ENCODE assay signal across 11 mouse cellular contexts in genomic region chr8:103235614-103236013, GRCm38 (mm10).
DNase-seq lines count a peak whose midpoint lies in the region; ATAC-seq lines count a peak whose summit lies in the region.
"Had no signal": no experiment of that assay in that cellular context is flagged by ENCODE, and none has a peak within 500 bp of the region (broad histone marks: within the 10 kb centered on the region; RNA-seq: fewer than 3 reads in every experiment).

No protein-coding gene starts in this region.

- peak; percentile 15 for DNase-seq in heart, adult 8-10 months (ENCODE audit: low spot score)
- peak; percentile 79 for DNase-seq in adipocyte (ENCODE audit: low spot score)
- peak; percentile 19 for DNase-seq in gastrocnemius, postnatal 14 days
- DNase-seq in midbrain, embryonic 14.5 days = no peak
- DNase-seq in Muller cell, postnatal 12 days (ENCODE audit: inconsistent ontology term) = no peak
- DNase-seq: B cell, adult 2 months had no signal

- no peaks in the 10 kb centered on the region for H3K36me3 ChIP-seq in heart, embryonic 12.5 days
- no peaks in the 10 kb centered on the region for H3K36me3 ChIP-seq in limb, embryonic 15.5 days
- no peaks in the 10 kb centered on the region for H3K36me3 ChIP-seq in midbrain, embryonic 14.5 days (ENCODE audit: control insufficient read depth, insufficient read depth, low read length)
- H3K36me3 ChIP-seq: neural tube, embryonic 13.5 days had no signal

- H3K4me2 ChIP-seq in heart, embryonic 12.5 days = no peak overlapping the region
- no peak overlapping the region for H3K4me2 ChIP-seq in limb, embryonic 15.5 days
- H3K4me2 ChIP-seq in midbrain, embryonic 14.5 days (ENCODE audit: low read length) = no peak overlapping the region
- H3K4me2 ChIP-seq: forebrain, embryonic 13.5 days; neural tube, embryonic 13.5 days had no signal

- ATAC-seq in heart, embryonic 12.5 days (ENCODE audit: insufficient number of reproducible peaks, low FRiP score) = no peak
- ATAC-seq in limb, embryonic 15.5 days (ENCODE audit: insufficient number of reproducible peaks, low FRiP score, low TSS enrichment, low read depth) = no peak
- ATAC-seq in midbrain, embryonic 14.5 days (ENCODE audit: low FRiP score, low TSS enrichment) = no peak
- ATAC-seq in inflammation-experienced regulatory T-cells, adult 6 months = no peak
- ATAC-seq: forebrain, embryonic 13.5 days had no signal

- no peak overlapping the region for H3K27ac ChIP-seq in heart, embryonic 12.5 days (ENCODE audit: poor library complexity, severe bottlenecking)
- H3K27ac ChIP-seq in limb, embryonic 15.5 days = peak overlapping the region; percentile 51
- H3K27ac ChIP-seq in midbrain, embryonic 14.5 days (replicated peaks; ENCODE audit: low read depth, low read length) = no peak overlapping the region
- H3K27ac ChIP-seq: forebrain, embryonic 13.5 days; neural tube, embryonic 13.5 days had no signal

- H3K9ac ChIP-seq in heart, embryonic 12.5 days = no peak overlapping the region
- H3K9ac ChIP-seq in limb, embryonic 15.5 days = no peak overlapping the region
- no peak overlapping the region for H3K9ac ChIP-seq in midbrain, embryonic 14.5 days (replicated peaks; ENCODE audit: low read length)
- H3K9ac ChIP-seq: forebrain, embryonic 13.5 days; neural tube, embryonic 13.5 days had no signal

- 26% methylated on average over 1 of the region's 1 CpGs for WGBS in heart, embryonic 12.5 days
- 14% methylated on average over 1 of the region's 1 CpGs for WGBS in limb, embryonic 15.5 days
- WGBS in midbrain, embryonic 14.5 days = 67% methylated on average over 1 of the region's 1 CpGs

- H3K4me3 ChIP-seq in heart, embryonic 12.5 days = no peak overlapping the region
- H3K4me3 ChIP-seq in limb, embryonic 15.5 days = no peak overlapping the region
- H3K4me3 ChIP-seq in midbrain, embryonic 14.5 days (replicated peaks; ENCODE audit: low read depth, low read length) = no peak overlapping the region
- H3K4me3 ChIP-seq: forebrain, embryonic 13.5 days; neural tube, embryonic 13.5 days had no signal

- intact Hi-C loops in gastrocnemius, postnatal 14 days (cut with DNase I; ENCODE audit: low total_unique reads) = no loop called here

- no peaks in the 10 kb centered on the region for H3K9me3 ChIP-seq in heart, embryonic 12.5 days (replicated peaks)
- no peaks in the 10 kb centered on the region for H3K9me3 ChIP-seq in limb, embryonic 15.5 days
- H3K9me3 ChIP-seq in midbrain, embryonic 14.5 days (ENCODE audit: control insufficient read depth, low read length) = no peaks in the 10 kb centered on the region
- H3K9me3 ChIP-seq: forebrain, embryonic 13.5 days; neural tube, embryonic 13.5 days had no signal

- H3K4me1 ChIP-seq in heart, embryonic 12.5 days (replicated peaks) = peaks cover 8% of the 10 kb centered on the region
- peaks cover 14% of the 10 kb centered on the region; the same call in 1 of the 2 replicates for H3K4me1 ChIP-seq in limb, embryonic 15.5 days
- H3K4me1 ChIP-seq in midbrain, embryonic 14.5 days (ENCODE audit: control insufficient read depth, insufficient read depth, low read length) = no peaks in the 10 kb centered on the region
- H3K4me1 ChIP-seq: neural tube, embryonic 13.5 days had no signal

- H3K27me3 ChIP-seq in heart, embryonic 12.5 days (replicated peaks) = no peaks in the 10 kb centered on the region
- H3K27me3 ChIP-seq in limb, embryonic 15.5 days = no peaks in the 10 kb centered on the region
- H3K27me3 ChIP-seq in midbrain, embryonic 14.5 days (ENCODE audit: control insufficient read depth, insufficient read depth, low read length) = no peaks in the 10 kb centered on the region
- H3K27me3 ChIP-seq: forebrain, embryonic 13.5 days; neural tube, embryonic 13.5 days had no signal

Comparison
In these comparisons a context has a peak if more than half of its experiments do, and no peak if none do; other contexts are left out.
1. DNase-seq: peak in heart, adult 8-10 months (single experiment), adipocyte (single experiment) and gastrocnemius, postnatal 14 days (single experiment); none in midbrain, embryonic 14.5 days (single experiment) and Muller cell, postnatal 12 days (single experiment).